Mouse (Mus musculus): ENCODE measurements at regions not wholly inside any gene's neighbourhood (a gene's known extent, or its start where the extent isn't known, plus 50 kb on each side); places are given as distances from the start of the nearest gene placed in this dataset.

DNA sequence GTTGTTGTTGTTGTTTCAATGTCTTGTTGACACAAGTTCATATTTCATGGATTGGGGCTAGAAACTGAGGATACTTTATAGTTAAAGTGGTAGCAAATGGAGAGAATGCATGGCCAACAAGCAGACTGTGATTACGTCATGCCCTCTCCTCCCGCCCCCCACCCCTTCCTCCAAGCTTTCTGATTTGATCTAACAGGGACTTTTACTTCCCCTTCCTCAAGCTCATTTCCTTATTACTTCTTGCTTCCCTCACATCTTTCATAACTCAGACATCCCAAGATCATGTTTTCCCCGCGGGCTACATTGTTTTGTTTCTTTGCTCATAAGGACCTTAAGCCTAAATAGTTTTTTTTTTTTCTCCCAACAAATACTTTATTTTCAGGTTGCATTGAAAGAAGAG lies 437.5 kb upstream of the Zeb2 start:
- TF ChIP-seq CTCF (IDR thresholded peaks at IDR 0.05; ENCODE audit: low read depth, low read length) (no peak), POLR2A (IDR thresholded peaks at IDR 0.05; ENCODE audit: borderline replicate concordance, low read depth, low read length) (no peak)

Measured in bone marrow macrophage, adult 2 months (primary cell).